Mouse (Mus musculus): ENCODE measurements around the gene Gal3st1. TPM values are rescaled to one million over a fixed set of nuclear protein-coding genes. Genes with fewer than 3 reads are reported as not detected.
"Not testable (repeated sequence)": the region's sequence is repeated elsewhere in the genome, so short reads cannot be mapped to it uniquely, and the experiment has no call there.

Gal3st1 gene
- total RNA-seq, 2 experiments from 2014 or later = 0.12 to 0.36 TPM

DNA sequence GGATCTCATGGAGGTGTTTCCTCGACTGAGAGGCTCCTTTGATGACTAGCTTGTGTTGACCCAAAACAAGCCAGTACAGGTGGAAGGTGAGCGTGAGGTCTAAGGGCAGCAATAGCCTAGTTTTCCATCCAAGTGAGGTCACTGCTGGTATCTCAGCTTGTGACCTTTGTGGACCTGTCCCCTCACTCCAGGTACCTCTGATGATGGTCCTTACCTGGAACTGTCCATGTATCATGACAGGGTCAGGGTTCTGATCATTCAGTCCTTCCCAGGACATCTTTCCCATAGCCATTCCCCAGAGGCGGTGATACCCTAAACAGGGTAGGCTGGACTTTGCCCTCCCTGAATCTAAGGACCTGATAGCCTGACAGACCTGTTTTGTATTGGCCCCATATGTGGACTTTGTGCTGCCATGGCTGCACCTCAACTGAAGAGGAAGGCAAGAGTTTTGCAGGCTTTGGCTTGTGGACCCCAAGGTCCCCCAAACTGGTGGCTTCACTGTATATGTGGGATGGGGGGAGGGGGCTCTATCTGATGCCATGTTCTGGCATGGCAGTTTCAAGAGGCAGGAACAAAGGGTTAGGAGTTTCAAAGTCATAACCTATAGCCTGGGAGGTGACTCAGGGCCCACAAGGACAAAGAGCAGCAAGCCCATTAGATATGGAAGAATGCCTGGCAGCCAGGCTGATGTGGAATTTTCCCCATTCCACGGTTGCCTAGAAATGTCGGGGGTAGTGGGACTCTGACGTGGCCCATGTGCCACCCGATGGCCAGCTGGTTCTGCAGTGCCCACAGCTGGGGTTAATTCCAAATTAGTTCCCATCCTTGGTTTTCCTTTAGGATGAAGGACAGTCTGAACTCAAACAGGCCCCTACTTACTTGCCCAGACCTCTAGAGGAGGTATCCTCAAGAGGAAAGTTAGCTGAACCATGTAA, 894 bp upstream of the Gal3st1 start:
- DNase-seq = no peak
- intact Hi-C loops (cut with DNase I) = no loop called here

DNA sequence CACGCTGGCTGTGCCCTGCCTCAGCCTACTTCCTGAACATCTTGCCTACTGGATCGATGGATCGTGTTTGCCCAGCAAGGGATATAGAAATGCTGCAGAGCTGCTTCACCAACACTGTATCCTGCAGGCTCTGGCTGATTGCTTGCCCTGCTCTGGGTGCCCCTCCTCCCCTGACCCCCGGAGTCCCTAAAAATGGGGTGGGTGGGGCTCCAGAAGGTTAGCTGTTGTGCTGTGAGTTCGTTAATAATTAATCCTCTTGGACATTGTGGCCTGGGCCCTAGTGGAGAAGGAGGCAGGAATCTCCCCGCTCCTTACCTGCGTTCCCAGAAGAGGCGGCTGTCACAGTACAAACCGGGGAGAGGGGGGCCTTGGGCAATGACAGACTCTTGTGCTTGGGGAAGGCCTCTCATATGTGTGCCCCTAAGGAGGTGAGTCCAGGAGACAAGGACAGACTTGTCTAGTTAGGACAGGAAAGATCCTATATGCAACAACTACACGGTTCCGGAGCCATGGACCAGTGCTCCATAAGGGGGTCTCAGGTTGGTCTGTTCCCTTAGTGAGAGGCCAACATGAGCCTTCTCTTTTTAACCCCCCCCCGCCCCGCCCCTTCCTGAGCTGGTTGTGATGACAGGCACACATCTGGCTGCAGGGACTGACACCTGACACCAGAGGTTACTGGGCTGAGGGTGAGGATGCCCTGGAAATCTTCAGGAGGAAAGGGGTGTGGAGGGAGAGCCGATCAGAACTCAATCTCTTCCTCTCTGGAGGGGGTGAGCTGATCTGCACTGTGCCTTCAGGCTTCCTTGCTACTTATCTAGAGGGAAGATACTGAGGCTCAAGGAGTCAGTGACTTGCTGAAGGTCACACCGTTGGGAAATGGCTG, 668 bp downstream of the Gal3st1 start:
- DNase-seq = no peak
- intact Hi-C loops (cut with DNase I) = no loop called here

GRCm38 (mm10) chr11:3989748-3990147, 6.3 kb downstream of the Gal3st1 start:
- intact Hi-C loops (cut with DNase I) = no loop called here
- no peak for DNase-seq

DNA sequence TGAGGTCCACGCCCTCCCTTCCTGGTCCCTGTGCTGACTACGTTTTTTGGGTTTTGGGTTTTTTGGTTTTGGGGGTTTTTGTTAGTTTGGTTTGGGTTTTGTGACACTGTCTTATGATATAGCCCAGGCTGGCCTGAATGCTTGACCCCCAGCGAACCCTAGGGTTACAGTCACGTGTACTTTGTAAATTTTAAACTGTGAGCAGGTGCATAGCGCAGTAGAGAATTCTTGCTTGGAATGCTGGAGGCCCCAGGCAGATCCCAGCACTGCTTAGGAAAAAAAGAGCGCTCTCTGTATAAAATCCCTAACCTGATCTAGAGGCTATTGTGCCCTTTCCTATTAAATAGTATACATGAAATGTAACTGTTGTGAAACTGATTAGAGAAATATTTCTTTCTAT, 9.7 kb downstream of the Gal3st1 start:
- intact Hi-C loops (cut with DNase I) = no loop called here

DNA sequence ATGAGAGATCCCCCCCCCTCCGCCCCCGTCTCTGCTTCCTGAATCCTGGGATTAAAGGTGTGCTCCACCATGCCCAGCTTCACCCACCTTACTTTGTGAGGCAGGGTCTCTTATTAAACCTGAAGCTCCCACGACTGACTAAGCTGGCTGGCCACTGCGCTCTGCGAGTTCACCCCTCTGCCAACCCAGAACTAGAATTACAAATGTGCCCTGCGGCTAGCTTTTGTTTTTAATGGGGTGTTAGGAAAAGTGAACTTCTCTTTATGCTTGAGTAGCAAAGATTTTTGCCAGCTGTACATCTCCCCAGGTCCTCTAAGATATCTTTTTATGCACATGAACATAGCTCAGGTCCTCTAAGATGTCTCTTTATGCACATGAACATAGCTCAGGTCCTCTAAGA, 10.5 kb downstream of the Gal3st1 start:
- DNase-seq = no peak
- intact Hi-C loops (cut with DNase I) = no loop called here

More for the DNA sequence above, 9.7 kb downstream of the Gal3st1 start:
- DNase-seq = no peak

- DNase-seq = no peak
- intact Hi-C loops (cut with DNase I) = no loop called here
These were observed 12.1 kb downstream of the Gal3st1 start for GRCm38 (mm10) chr11:3995511-3995910.

DNA sequence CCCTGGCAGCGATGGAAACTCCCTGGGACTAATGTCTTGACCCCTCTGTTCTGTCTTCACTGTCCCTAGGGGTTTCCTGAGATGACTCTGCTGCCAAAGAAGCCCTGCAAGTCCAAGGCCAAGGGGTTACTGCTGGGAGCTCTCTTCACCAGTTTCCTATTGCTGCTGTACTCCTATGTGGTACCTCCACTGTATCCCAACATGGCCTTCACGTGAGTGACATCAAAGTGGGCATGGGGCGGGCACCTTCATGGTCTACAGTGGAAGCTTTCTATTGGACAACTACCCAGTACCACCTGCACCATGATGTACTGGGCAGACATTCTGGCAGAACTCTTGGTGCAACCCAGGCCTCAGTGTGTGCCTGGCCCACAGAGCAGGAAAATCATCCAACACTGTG, 13.4 kb downstream of the Gal3st1 start:
- intact Hi-C loops (cut with DNase I) = no loop called here

DNA sequence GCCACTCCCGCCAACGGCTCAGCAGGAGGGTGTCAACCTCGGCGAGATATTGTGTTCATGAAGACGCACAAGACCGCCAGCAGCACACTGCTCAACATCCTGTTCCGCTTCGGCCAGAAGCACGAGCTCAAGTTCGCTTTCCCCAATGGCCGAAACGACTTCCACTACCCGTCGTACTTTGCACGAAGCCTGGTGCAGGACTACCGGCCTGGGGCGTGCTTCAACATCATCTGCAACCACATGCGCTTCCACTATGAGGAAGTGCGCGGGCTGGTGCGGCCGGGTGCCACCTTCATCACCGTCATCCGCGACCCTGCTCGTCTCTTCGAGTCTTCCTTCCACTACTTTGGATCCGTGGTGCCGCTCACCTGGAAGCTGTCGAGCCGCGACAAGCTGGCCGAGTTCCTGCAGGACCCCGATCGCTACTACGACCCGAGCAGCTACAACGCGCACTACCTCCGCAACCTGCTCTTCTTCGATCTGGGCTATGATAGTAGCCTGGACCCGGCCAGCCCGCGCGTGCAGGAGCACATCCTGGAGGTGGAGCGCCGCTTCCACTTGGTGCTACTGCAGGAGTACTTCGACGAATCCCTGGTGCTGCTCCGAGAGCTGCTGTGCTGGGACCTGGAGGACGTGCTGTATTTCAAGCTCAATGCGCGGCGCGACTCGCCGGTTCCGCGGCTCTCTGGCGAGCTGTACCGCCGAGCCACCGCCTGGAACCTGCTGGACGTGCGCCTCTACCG, 14.7 kb downstream of the Gal3st1 start:
- intact Hi-C loops (cut with DNase I) = no loop called here
- DNase-seq = peak in 1 of 2 experiments; percentile 20

More for the DNA sequence above, 13.4 kb downstream of the Gal3st1 start:
- no peak for DNase-seq

- intact Hi-C loops (cut with DNase I) = no loop called here
- DNase-seq = no peak
These were observed 16.1 kb downstream of the Gal3st1 start for GRCm38 (mm10) chr11:3999547-3999946.

- peak; percentile 68 to 84 for DNase-seq
- intact Hi-C loops (cut with DNase I) = loop anchor here (1.0 kb wide), 1 partner anchor 82 kb away; no protein-coding TSS in a partner anchor
These were observed 18.2 kb downstream of the Gal3st1 start for GRCm38 (mm10) chr11:4001603-4002002.

DNA sequence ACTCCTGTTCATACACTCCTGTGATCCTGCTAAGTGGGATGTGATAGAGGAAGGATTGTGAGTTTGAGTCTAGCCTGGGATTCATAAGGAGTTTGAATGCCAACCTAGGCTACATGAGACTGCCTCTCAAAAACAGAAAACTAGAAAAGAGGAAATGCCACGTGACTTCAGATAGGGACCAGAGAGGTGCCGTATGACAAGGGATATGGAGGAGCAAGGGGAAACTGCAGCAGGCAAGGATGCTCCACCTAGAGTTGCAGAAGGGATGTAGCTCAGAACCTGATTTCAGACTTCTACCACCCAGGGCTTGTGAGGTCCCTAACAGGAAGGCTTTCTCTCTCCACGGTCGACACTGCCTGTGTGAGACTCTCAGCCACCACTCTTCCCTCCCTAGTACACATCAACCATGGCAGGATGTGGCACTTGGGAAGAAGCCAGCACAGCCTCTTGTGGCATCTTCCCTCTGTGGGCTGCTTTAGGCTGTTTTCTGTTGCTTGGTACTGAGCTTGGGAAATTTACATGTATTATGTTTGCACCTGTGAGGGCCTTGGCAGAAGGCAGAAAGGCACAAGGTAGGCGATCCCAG, 21.9 kb downstream of the Gal3st1 start:
- no peak for DNase-seq
- intact Hi-C loops (cut with DNase I) = no loop called here

GRCm38 (mm10) chr11:4006462-4006861, 23.0 kb downstream of the Gal3st1 start:
- intact Hi-C loops (cut with DNase I) = no loop called here
- DNase-seq = no peak

- DNase-seq = no peak
- intact Hi-C loops (cut with DNase I) = no loop called here
These were observed 29.2 kb downstream of the Gal3st1 start for GRCm38 (mm10) chr11:4012616-4013015.

DNA sequence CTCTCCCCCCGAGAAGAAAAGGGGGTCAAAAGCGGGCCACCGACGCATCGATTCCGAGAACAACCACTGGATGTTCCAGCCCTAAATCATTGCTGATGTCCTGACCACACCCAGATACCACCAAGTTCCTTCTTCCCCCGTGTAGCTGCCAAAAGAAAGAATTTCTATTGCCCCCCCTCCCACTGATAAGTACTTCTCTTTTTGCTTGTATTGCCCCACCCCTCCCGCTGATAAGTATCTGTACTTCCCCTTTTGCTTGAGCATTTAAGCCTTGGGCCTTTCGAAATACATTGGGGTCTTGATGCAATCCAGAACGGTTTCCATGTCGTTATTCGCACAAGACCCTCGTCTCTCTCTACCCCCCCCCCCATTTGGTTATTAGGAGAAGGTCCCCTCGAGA, 32.4 kb downstream of the Gal3st1 start:
- intact Hi-C loops (cut with DNase I); DNase-seq: not testable (repeated sequence)

DNA sequence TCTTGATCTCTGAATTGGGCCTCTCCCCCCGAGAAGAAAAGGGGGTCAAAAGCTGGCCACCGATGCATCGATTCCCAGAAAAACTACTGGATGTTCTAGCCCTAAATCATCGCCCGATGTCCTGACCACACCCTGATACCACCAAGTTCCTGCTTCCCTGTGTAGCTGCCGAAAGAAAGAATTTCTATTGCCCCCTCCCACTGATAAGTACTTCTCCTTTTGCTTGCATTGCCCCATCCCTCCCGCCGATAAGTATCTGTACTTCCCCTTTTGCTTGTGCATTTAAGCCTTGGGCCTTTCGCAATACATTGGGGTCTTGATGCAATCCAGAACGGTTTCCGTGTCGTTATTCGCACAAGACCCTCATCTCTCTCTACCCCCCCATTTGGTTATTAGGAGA, 38.7 kb downstream of the Gal3st1 start:
- intact Hi-C loops (cut with DNase I); DNase-seq: not testable (repeated sequence)

- intact Hi-C loops (cut with DNase I) = no loop called here
- no peak for DNase-seq
These were observed 39.9 kb downstream of the Gal3st1 start for GRCm38 (mm10) chr11:4023321-4023720.

DNA sequence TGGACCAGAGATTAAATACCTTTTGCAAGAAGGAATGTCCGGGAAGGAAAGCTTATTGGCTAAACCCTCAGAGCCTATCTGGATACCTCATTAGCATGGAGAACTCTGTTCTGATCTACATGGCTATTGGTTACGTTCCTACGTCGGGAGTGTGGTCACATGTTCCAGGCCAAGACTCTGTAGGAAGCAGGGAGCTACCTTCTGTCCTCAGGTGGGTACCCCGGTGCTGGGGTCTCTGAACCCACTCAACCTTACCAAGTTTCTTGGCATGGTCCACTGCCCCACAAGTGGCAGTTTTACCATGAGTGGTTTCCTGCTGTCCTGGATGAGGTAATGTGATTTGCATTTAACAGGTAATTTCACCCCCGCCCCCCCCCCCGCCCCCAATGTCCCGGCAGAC, 43.6 kb downstream of the Gal3st1 start:
- intact Hi-C loops (cut with DNase I) = no loop called here
- DNase-seq = no peak

DNA sequence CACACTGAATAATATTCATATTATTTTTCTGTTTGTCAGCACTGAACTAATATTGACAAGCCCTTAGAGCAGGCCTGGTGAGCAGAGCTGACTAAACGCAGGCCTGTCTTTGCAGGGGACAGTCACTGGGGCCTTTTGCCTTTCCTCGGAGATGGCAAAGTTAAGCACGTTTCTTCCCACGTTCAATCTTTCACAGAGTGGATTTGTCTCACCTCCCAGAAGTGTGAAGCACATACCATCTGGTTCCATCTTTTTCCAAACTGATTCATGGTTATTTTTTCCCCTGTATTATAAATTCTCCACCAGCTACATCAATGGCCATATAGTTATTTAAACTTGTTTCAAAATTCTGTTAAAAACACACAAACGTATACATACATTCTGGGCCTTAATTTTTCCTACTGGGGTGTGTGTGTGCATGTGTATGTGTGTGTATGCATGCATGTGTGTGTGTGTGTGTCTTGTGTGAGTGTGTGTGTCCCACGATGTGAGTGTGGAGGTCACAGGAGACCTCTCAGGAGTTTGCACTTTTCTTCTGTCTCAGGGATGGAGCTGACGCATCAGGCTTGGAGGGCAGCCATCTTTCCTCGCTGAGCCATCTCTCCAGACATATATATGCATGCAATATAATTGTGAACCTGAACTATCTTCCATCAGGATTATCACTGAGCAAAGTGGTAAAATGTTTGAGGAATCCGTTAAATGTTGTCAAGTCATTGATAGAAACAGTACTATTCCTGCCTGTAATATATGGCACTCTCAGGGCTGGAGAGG, 44.3 kb downstream of the Gal3st1 start:
- intact Hi-C loops (cut with DNase I) = no loop called here
- no peak for DNase-seq

DNA sequence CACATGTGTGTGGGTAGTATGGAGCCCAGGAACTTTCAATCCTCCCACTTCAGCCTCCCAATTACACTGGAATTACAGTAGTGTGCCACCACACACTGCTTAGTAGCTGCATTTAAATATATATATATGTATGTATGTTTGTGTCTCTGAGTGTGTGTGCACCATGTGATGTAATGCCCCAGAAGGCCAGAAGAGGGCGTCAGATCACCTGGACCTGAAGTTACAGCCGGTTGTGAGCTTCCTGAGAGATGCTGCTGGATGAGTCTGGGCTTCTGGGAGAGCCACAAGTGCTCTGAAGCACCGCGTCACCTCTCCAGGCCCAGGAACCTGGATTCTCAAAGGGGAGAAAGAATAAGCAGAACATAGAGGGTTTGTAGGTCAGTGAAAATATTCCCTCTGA, 45.9 kb downstream of the Gal3st1 start:
- DNase-seq = no peak
- intact Hi-C loops (cut with DNase I) = no loop called here

All from heart, postnatal 10 days (tissue).